Mouse (Mus musculus): ENCODE measurements around the gene Smg6. TPM values are rescaled to one million over a fixed set of nuclear protein-coding genes. Genes with fewer than 3 reads are reported as not detected.

The Smg6 gene
- polyA plus RNA-seq, 1 experiment: 18.7 TPM

DNA sequence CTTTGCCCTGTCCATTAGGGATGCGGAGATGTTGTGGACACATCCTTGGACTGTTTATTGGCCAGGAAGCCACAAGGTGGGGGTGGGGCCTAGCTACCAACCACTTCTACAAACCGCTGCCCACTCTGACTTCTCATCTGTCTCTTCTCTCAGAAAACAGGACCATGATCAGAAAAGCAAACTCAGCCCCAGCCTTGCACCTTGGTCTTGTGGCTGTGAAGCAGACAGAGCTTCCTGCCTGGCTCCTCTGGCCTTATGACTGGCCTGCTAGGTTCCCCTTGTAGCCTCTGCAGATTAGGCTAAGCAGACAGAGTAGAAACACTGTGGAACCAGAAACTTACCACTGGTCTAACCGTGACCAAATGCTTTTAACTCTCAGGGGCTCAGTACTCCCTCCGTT, 283.7 kb downstream of the Smg6 start:
- no peak overlapping the region for H3K4me3 ChIP-seq (ENCODE audit: low read depth, low read length)
- H3K4me1 ChIP-seq (ENCODE audit: control insufficient read depth, insufficient read depth, insufficient read length, low read length): peaks cover 36% of the 10 kb centered on the region
- no peaks in the 10 kb centered on the region for H3K27me3 ChIP-seq (ENCODE audit: control insufficient read depth, insufficient read depth, low read length)
- peak overlapping the region; percentile 12; the same call in 1 of the 2 replicates for H3K27ac ChIP-seq (ENCODE audit: insufficient read depth, low read depth, low read length)
- no peak for TF ChIP-seq CTCF (IDR thresholded peaks at IDR 0.05; ENCODE audit: extremely low read depth, insufficient read length, insufficient replicate concordance, low read depth, low read length)
- no peak for TF ChIP-seq POLR2A (IDR thresholded peaks at IDR 0.05; ENCODE audit: low read depth, low read length)
- WGBS: 82% methylated on average over 4 of the region's 4 CpGs
- H3K36me3 ChIP-seq (ENCODE audit: control insufficient read depth, insufficient read depth, low read length): no peaks in the 10 kb centered on the region

DNA sequence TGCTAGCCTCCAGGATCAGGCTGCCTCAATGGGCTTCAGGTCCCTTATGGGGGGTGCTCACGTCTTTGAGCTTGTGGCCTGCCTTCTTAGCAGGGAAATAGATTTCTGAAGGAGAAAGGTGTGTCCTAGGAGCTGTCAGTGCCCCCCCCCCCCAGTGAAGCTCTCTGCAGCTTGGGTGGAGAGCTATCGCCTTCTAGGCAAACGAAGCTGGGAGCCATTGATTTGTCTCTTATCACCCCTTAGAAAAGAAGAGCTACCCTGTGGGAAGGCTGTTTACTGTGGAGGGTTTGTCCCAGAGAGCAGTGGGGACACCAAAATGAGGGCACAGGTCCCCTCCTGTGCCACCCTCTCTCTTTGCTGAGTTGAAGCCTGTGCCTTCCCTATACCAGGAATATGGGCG, 284.5 kb downstream of the Smg6 start:
- H3K27me3 ChIP-seq (ENCODE audit: control insufficient read depth, insufficient read depth, low read length): no peaks in the 10 kb centered on the region
- WGBS: 63% methylated on average over 4 of the region's 4 CpGs
- H3K4me1 ChIP-seq (ENCODE audit: control insufficient read depth, insufficient read depth, insufficient read length, low read length): peaks cover 36% of the 10 kb centered on the region
- no peaks in the 10 kb centered on the region for H3K36me3 ChIP-seq (ENCODE audit: control insufficient read depth, insufficient read depth, low read length)
- H3K4me3 ChIP-seq (ENCODE audit: low read depth, low read length): no peak overlapping the region
- TF ChIP-seq POLR2A (IDR thresholded peaks at IDR 0.05; ENCODE audit: low read depth, low read length) (no peak), CTCF (IDR thresholded peaks at IDR 0.05; ENCODE audit: extremely low read depth, insufficient read length, insufficient replicate concordance, low read depth, low read length) (no peak)
- 0 out of 2 replicates have a peak overlapping the region, but pooled peaks have one; percentile 12 for H3K27ac ChIP-seq (ENCODE audit: insufficient read depth, low read depth, low read length)

GRCm38 (mm10) chr11:75210755-75211154, 285.1 kb downstream of the Smg6 start:
- TF ChIP-seq POLR2A (IDR thresholded peaks at IDR 0.05; ENCODE audit: low read depth, low read length) (no peak), CTCF (IDR thresholded peaks at IDR 0.05; ENCODE audit: extremely low read depth, insufficient read length, insufficient replicate concordance, low read depth, low read length) (no peak)
- no peaks in the 10 kb centered on the region for H3K36me3 ChIP-seq (ENCODE audit: control insufficient read depth, insufficient read depth, low read length)

DNA sequence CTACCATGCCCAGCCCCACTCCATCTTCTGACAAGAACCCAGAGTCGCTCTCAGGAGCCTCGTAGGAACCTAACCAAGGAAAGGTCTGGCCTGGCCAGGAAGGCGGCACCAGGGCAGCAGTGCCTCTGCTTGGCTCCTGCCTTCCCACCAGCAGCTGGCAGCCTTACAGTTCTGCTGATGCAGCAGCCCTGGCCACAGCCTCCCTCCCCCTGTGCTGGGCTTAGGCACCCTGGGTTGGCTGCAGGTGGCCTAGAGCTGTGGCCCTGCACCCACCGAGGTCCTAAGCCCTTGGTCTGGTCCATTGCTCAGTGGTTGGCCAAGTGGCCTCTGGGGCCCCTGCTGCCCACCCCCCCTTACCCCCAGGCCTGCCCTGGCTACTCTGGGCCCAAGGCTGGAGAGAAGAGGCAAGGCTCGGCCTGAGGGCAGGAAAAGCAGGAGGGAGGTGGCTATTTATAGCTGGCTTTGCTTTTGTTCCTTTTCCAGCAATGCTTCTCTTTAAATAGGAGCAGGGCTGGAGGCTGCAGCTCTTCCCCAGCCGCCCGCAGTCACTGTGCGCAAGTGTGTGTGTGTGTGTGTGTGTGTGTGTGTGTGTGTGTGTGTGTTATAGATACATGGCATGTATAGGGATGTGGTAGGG, 286.5 kb downstream of the Smg6 start:
- Histone ChIP-seq H3K36me3 (ENCODE audit: control insufficient read depth, insufficient read depth, low read length) (no peaks in the 10 kb centered on the region), H3K4me3 (ENCODE audit: low read depth, low read length) (no peak overlapping the region), H3K27ac (ENCODE audit: insufficient read depth, low read depth, low read length) (peak overlapping the region; percentile 84), H3K4me1 (ENCODE audit: control insufficient read depth, insufficient read depth, insufficient read length, low read length) (peaks cover 40% of the 10 kb centered on the region), H3K27me3 (ENCODE audit: control insufficient read depth, insufficient read depth, low read length) (no peaks in the 10 kb centered on the region)
- TF ChIP-seq CTCF (IDR thresholded peaks at IDR 0.05; ENCODE audit: extremely low read depth, insufficient read length, insufficient replicate concordance, low read depth, low read length) (no peak), POLR2A (IDR thresholded peaks at IDR 0.05; ENCODE audit: low read depth, low read length) (no peak)
- 43% methylated on average over 8 of the region's 8 CpGs for WGBS

More at GRCm38 (mm10) chr11:75210755-75211154, 285.1 kb downstream of the Smg6 start:
- Histone ChIP-seq H3K27me3 (ENCODE audit: control insufficient read depth, insufficient read depth, low read length) (no peaks in the 10 kb centered on the region), H3K4me1 (ENCODE audit: control insufficient read depth, insufficient read depth, insufficient read length, low read length) (peaks cover 39% of the 10 kb centered on the region), H3K27ac (ENCODE audit: insufficient read depth, low read depth, low read length) (no peak overlapping the region), H3K4me3 (ENCODE audit: low read depth, low read length) (no peak overlapping the region)
- WGBS: 81% methylated on average over 6 of the region's 6 CpGs

DNA sequence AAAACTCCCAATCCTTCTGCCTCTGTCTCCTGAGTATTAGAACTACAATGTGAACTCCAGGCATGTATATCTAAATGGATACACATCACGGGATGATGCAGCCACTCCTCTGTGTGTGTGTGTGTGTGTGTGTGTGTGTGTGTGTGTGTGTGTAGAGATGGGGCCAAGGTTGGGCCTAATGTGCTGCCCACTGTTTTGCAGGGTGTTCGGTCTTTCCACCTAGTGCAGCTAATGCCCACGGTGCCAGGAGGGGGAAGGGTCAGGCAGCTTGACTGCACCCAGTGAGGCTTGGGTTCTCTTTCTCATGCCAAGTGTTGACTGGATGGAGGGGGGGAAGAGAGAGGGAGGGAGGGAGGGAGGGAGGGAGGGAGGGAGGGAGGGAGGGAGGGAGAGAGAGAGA, 287.3 kb downstream of the Smg6 start:
- Histone ChIP-seq H3K4me1 (ENCODE audit: control insufficient read depth, insufficient read depth, insufficient read length, low read length) (peaks cover 40% of the 10 kb centered on the region), H3K36me3 (ENCODE audit: control insufficient read depth, insufficient read depth, low read length) (no peaks in the 10 kb centered on the region), H3K27me3 (ENCODE audit: control insufficient read depth, insufficient read depth, low read length) (no peaks in the 10 kb centered on the region), H3K4me3 (ENCODE audit: low read depth, low read length) (no peak overlapping the region), H3K27ac (ENCODE audit: insufficient read depth, low read depth, low read length) (peak overlapping the region; percentile 84)
- no peak for TF ChIP-seq POLR2A (IDR thresholded peaks at IDR 0.05; ENCODE audit: low read depth, low read length)
- TF ChIP-seq CTCF (IDR thresholded peaks at IDR 0.05; ENCODE audit: extremely low read depth, insufficient read length, insufficient replicate concordance, low read depth, low read length): no peak
- 11% methylated on average over 3 of the region's 3 CpGs for WGBS

GRCm38 (mm10) chr11:75213372-75214080, 287.9 kb downstream of the Smg6 start:
- Histone ChIP-seq H3K4me1 (ENCODE audit: control insufficient read depth, insufficient read depth, insufficient read length, low read length) (peaks cover 40% of the 10 kb centered on the region), H3K4me3 (ENCODE audit: low read depth, low read length) (peak overlapping the region; percentile 53)
- WGBS: 19% methylated on average over 34 of the region's 35 CpGs

More at GRCm38 (mm10) chr11:75213372-75214080, 287.9 kb downstream of the Smg6 start:
- H3K36me3 ChIP-seq (ENCODE audit: control insufficient read depth, insufficient read depth, low read length): no peaks in the 10 kb centered on the region
- peak overlapping the region; percentile 99 for H3K27ac ChIP-seq (ENCODE audit: insufficient read depth, low read depth, low read length)
- TF ChIP-seq CTCF (IDR thresholded peaks at IDR 0.05; ENCODE audit: extremely low read depth, insufficient read length, insufficient replicate concordance, low read depth, low read length) (no peak), POLR2A (IDR thresholded peaks at IDR 0.05; ENCODE audit: low read depth, low read length) (peak; percentile 16; the same call in 1 of the 2 replicates)
- H3K27me3 ChIP-seq (ENCODE audit: control insufficient read depth, insufficient read depth, low read length): no peaks in the 10 kb centered on the region

Other genes with a start within 250 kb of the Smg6 start
- gene Pafah1b1, start 201.2 kb upstream of the Smg6 start, polyA plus RNA-seq (2012; rRNA removed): 3.9 and 9.6 TPM in 2 replicates
- gene Mettl16, start 155.0 kb upstream of the Smg6 start, polyA plus RNA-seq (2012; rRNA removed): 0.65 and 1.6 TPM in 2 replicates
- gene Mnt, start 94.9 kb upstream of the Smg6 start, polyA plus RNA-seq (2012; rRNA removed): 9.5 and 23.6 TPM in 2 replicates
- gene Sgsm2, start 28.8 kb upstream of the Smg6 start, polyA plus RNA-seq (2012; rRNA removed): 6.8 and 9.7 TPM in 2 replicates
- 1.7 and 1.9 TPM in 2 replicates for gene Tsr1, start 27.8 kb upstream of the Smg6 start, polyA plus RNA-seq (2012; rRNA removed)
- 3.3 and 6.4 TPM in 2 replicates for gene Srr, start 125 bp downstream of the Smg6 start, polyA plus RNA-seq (2012; rRNA removed)
- gene Hic1, start 243.7 kb downstream of the Smg6 start, polyA plus RNA-seq (2012; rRNA removed): 22.9 and 29.6 TPM in 2 replicates